Mouse (Mus musculus): ENCODE data around the gene Spag8.

Gene Spag8

GRCm38 (mm10) chr4:43653161-43654015 lies at the start of gene Spag8:
Gene Spag8 (minus strand): TSS chr4:43653594.
- DNase-seq (ENCODE audit: extremely low spot score), result peak; percentile 73

GRCm38 (mm10) chr4:43700707-43701106 lies 47.3 kb upstream of the Spag8 start, which contains the start of gene Olfr70:
Gene Olfr70 (minus strand): TSS chr4:43700807.
- no peak for DNase-seq (ENCODE audit: extremely low spot score)

- no peak for DNase-seq (ENCODE audit: extremely low spot score)
These were observed 43.2 kb upstream of the Spag8 start for GRCm38 (mm10) chr4:43696561-43696960.

GRCm38 (mm10) chr4:43695249-43695671 lies 41.9 kb upstream of the Spag8 start:
- DNase-seq (ENCODE audit: extremely low spot score), result no peak

- DNase-seq (ENCODE audit: extremely low spot score), result no peak
These were observed 41.2 kb upstream of the Spag8 start for GRCm38 (mm10) chr4:43694439-43695248.

GRCm38 (mm10) chr4:43693806-43694241 lies 40.4 kb upstream of the Spag8 start:
- DNase-seq (ENCODE audit: extremely low spot score), result no peak

GRCm38 (mm10) chr4:43691026-43691425 lies 37.6 kb upstream of the Spag8 start:
- DNase-seq (ENCODE audit: extremely low spot score), result no peak

GRCm38 (mm10) chr4:43690021-43690420 lies 36.6 kb upstream of the Spag8 start:
- DNase-seq (ENCODE audit: extremely low spot score), result no peak

GRCm38 (mm10) chr4:43679416-43680043 lies 26.1 kb upstream of the Spag8 start:
- no peak for DNase-seq (ENCODE audit: extremely low spot score)

- DNase-seq (ENCODE audit: extremely low spot score), result no peak
These were observed 25.1 kb upstream of the Spag8 start for GRCm38 (mm10) chr4:43678541-43678940.

- no peak for DNase-seq (ENCODE audit: extremely low spot score)
These were observed 22.2 kb upstream of the Spag8 start for GRCm38 (mm10) chr4:43675608-43676007.

- DNase-seq (ENCODE audit: extremely low spot score), result no peak
These were observed 21.6 kb upstream of the Spag8 start for GRCm38 (mm10) chr4:43674974-43675373.

- no peak for DNase-seq (ENCODE audit: extremely low spot score)
These were observed 20.3 kb upstream of the Spag8 start for GRCm38 (mm10) chr4:43673703-43674102.

GRCm38 (mm10) chr4:43672070-43672469 lies 18.7 kb upstream of the Spag8 start:
- DNase-seq (ENCODE audit: extremely low spot score), result peak; percentile 78

- DNase-seq (ENCODE audit: extremely low spot score), result peak; percentile 85
These were observed 16.0 kb upstream of the Spag8 start for GRCm38 (mm10) chr4:43669428-43669794.

GRCm38 (mm10) chr4:43668782-43669427 lies 15.5 kb upstream of the Spag8 start, which contains the start of the genes Tmem8b and Fam221b:
Gene Tmem8b (plus strand): TSS chr4:43668971.
Gene Fam221b (minus strand): TSS chr4:43669145.
- DNase-seq (ENCODE audit: extremely low spot score), result peak; percentile 90

- no peak for DNase-seq (ENCODE audit: extremely low spot score)
These were observed 13.0 kb upstream of the Spag8 start for GRCm38 (mm10) chr4:43666412-43666811.

- no peak for DNase-seq (ENCODE audit: extremely low spot score)
These were observed 3.8 kb upstream of the Spag8 start for GRCm38 (mm10) chr4:43657146-43657545.

- DNase-seq (ENCODE audit: extremely low spot score), result peak; percentile 94
These were observed 3.1 kb upstream of the Spag8 start, which contains the start of gene Hint2 for GRCm38 (mm10) chr4:43656339-43657109. Gene Hint2 (minus strand): TSS chr4:43656466.

- DNase-seq (ENCODE audit: extremely low spot score), result no peak
These were observed 2.4 kb upstream of the Spag8 start for GRCm38 (mm10) chr4:43655656-43656338.
